Mouse (Mus musculus) ZHBTc4 (cell line): ENCODE data around the gene Tcf12.

ENCODE experiments used
- DNase-seq: peaks from one replicate; pipeline ENCODE4 v3.0.0-alpha.2; 2011; ENCODE audit warnings: low read depth, low spot score

Tcf12 gene

DNA sequence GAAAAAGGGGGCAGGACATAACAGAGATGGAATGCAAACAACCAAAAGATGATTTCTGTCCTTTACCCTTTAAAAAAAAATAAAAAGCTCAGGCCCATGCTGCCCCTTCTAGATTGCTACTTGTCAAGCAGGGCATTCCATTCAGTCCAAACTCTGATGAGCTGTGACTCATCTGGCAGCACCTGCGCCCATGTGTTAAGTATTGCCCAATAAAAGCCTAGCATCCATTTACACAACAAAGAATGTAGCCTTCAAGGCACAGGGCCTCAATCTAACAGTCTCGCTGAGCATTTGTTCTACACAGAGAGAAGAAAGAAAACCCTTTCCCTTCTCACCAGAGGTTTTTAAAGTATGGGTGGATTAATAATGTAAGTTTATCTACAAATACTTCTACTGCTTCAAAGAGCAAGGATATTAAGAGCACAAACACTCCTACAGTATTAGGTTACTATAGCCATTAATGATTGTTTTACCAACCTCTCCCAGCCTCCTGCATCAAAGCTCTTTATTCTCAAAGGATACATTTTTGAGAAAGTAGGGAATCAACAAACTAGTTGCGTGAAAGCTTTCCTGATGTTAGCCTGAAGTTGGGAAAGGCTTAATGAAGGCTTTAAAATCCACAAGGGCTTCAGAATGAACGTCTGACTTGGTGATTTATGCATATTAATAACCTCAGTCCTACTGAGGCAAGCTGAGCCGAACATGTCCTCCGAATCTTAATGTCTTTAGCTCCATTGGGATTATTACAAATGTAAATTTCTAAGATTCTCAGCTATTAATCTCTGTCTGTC, 195.6 kb downstream of the Tcf12 start:
- DNase-seq: peak; percentile 80

DNA sequence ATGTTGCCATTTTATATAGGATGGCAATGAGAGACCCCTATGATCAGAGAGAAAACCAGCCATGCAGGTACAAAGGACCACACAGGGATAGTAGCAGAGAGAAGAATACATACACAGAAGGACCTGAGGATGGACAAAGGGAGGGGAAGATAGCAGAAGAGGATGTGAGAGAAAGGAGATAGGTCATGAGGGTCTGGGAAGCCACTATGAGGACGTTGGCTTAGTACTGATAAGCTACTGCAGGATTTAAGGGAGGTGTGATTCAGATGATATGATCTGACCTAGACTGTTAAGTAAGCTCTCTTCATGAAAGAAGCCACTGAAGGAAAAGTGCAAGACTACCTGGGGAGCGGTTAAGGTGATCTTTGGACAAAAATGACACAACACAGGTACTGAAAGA, 205.1 kb downstream of the Tcf12 start:
- DNase-seq: no peak

DNA sequence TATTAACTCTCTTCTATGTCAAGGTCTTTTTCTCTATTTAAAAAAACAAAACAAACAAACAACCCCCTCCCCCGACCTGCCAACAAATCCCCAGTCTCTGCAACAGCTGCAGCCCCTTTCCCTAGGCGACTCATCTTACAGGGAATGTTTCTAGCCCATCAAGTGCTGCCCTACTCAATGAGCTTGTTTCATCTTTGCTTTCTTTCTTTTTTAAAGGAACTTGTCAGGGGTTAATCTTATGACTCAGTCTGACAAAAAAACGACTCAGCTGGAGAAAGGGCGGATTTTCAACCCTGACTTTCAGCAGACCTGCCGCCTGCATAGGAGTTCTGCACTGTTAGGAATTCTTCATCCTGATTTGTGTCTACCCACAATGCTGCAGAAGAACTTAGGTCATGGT, 212.8 kb downstream of the Tcf12 start:
- no peak for DNase-seq

DNA sequence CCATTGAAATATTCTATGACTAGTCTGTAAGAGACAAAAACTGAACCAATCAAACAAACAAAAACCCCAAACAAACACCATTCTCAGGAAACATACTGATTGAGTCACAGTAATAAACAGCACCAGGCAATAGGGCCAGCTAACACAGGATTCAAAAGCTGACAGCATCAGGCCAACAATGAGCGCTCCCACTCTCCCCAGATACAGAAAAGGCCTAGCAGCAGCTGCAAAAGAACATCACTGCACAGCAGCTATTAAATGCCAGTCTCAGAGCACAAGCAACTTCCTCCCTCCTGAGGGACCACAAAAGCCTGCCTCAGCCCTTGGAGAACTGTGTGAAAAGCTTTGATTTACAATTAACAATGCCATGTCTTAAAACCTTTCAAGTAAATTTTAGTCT, 214.3 kb downstream of the Tcf12 start:
- DNase-seq: no peak

DNA sequence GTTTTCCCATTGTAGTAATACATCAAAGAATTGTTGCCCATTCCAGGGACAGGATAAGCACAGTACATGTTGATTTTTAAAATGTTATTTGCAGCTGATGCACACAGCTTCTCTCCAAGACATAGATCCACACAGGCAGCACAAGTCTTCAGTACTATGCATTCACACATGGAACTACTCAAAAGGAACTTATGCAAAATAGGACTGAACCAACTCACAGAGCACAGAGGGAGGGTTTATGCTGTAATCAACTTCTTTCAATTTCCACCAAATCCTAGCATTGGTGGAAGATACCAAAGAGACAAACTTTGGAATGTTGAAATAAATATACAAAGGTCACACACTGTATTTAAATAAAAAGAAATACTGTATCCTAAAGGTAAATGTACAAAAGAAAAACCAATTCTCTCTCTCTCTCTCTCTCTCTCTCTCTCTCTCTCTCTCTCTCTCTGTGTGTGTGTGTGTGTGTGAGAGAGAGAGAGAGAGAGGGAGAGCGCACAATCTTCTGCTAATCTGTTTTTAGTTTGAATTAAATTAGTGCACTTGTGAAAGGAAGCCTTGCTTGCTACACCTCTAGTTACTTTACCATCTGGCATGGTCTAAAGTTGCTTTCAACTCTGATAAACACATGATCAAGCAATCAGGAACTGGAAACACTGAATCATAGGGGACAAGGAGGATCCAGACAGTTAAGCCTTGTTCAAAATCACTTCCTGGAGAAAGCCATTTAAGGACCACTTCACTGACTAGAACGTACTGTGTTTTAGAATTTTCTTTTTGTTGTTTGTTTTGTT, 215.5 kb downstream of the Tcf12 start:
- peak; percentile 53 for DNase-seq

DNA sequence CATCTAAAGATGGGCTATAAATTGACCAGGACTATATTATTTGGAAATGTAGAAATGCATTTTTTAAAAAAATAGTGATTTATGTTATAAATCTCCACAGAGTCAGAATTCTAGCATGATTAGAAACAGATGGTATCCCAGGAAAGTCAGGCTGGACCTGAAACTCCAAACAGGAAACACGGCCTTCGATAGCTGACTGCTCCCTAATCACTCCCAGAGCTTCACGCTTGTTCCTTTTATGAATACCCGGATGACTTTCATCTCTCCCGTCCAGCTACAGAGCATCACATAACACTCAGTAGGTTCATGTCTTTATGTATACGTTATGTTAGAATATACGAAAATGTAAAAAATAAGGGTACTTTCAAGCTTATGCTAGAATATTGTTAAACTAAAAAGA, 216.4 kb downstream of the Tcf12 start:
- no peak for DNase-seq

DNA sequence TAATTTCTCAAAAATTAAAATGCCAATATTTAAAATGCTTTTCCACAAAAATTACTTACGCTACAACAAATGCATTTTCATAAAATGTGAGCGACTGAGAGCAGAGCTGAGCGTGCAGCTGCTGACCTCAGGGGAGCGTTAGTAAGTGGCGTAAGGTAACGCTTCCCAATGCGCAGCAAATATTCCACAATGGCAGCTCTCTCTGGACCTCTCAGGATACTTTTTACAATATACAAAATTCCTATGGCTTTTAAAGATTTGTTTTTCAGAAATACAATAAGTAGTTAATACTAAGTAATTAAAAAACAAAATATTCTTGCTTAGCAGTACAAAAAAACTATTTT, 216.8 kb downstream of the Tcf12 start:
- no peak for DNase-seq

DNA sequence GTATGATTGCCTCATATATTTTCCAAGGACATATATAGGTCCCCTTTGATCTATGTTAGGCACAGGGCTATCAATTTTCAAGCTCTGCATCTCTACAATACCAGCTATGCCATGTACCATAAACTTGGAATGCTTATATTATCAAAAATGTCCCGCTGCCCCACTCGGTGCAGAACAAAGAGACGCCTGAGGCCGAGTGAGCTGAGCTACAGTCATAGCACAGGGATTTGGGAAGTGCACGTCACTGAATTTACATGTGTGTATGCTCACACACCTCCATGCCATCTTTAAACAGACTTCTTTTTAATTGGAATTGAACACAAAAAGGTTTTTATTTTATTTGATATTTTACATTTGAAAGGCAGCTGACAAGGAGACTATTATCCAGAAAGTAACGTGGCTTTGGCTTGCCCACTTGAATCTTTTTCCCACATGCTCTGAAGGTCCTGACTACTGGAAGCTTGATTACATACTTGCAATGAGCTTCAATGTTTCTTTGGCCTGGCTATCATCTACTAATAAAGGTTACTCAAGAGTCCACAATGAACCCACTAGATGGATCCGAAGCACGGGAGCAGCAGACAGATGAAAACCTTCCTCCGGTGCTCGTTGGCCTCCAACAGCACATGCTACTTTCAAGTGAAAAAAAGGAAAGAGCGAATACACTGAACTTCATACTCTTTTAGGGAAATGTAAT, 217.3 kb downstream of the Tcf12 start:
- DNase-seq: no peak

DNA sequence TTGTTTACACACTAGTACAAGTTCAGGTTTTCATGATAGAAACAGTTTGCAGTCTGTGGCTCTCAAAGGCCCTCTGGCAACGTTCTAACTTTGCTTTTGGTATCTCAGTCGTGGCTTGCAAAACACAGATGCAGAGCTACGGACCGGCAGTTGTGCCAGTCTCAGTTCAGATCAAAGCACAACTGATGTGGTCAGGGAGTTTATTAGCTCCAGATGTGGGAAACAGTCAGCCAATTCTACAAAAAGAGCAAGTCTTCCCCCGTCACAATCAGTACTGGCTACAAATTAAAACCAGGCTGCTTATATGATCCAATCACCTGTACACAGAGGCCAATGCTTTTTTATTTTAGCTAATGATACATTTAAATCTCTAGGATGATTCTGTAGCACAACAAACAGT, 223.2 kb downstream of the Tcf12 start:
- no peak for DNase-seq

DNA sequence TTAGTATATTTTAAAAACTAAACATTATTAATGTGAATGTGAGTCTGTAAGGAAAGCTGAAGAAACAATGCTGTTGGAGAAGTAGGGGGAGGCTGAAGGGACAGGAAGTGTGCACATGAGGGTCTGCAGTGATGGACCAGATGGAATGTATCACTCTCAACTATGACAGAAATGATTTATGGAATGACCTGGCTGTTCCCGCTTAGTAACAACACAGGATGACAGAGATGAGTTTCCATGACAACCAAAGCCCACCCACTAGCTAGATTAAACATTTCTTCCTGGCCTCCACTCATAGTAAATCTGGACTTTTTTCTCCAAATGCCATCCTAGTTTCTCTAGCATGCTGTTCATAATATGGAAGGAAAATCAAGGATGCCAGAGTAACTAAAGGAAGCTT, 231.0 kb downstream of the Tcf12 start:
- no peak for DNase-seq

DNA sequence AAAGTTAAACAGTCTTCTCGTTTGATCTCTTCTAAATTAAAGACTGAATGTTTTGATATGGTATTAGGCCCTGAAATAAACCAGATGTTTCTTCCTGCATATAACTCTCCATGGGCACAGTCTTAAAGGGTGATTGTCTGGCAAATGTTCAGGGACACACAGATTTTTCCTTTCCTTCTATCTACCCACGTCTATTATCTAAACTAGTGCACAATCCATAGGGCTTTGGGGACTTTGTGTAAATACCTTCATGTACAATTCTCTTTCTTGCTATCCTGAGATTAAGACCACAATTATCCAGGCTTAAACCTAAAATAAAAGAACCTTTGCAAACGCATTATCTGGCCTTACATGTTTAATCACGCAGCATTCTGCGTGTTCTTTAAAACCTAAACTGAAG, 231.7 kb downstream of the Tcf12 start:
- no peak for DNase-seq

DNA sequence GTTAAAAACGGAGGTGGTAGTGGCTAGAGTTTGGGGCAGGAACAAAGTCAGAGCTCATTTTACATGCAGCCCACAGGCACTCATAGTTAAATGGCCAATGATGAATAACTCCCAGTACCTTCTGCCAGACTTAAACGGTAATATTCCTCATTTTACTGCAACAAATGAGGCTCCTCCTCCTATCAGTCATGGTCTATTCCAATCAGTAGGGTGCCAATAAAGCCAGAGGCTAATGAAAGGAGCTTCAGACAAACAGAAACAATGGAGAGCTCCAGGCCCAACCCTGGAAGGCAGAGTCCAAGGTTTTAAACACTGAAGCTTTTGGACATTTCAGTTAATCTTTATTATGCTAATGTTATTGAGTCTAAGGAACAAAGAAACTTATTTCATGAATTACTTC, 232.3 kb downstream of the Tcf12 start:
- peak; percentile 88 for DNase-seq

DNA sequence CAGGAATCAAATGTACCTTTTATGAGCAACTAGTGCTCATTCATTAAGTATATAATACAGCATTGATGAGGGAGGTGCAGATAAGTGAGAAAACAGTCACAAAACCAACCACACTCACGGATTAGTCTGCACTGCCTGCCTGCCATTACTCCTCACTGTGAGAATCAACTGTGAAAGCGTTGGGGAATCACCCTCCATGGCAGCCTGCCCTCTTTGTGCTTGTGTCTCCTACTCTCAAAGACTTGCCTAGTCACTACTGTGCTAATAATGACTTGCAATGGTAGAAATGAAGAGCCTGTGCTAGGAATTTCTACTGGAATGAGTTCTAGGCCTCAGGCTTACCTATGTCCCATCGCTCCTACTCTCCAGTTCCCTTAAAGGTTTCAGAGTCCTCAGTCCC, 233.8 kb downstream of the Tcf12 start:
- no peak for DNase-seq

DNA sequence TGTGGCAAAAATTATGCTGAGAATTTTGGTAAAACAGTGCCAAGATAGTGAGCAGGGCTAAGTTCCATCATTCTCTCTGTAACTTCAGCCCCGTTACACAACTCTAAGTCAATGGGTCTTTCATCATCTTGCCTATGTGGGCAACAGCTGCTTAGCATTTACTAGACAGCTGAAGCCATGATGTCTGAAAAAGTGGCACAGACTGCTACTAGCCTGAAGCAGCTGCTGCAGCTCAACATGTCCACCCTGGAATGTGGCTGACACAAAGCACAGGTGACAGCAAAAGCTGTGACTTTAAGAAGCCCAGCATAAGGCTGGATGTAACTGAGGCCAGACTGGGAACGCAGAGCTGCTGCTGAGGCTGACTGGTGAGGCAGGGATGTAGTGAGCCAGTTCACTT, 236.9 kb downstream of the Tcf12 start:
- DNase-seq: no peak

DNA sequence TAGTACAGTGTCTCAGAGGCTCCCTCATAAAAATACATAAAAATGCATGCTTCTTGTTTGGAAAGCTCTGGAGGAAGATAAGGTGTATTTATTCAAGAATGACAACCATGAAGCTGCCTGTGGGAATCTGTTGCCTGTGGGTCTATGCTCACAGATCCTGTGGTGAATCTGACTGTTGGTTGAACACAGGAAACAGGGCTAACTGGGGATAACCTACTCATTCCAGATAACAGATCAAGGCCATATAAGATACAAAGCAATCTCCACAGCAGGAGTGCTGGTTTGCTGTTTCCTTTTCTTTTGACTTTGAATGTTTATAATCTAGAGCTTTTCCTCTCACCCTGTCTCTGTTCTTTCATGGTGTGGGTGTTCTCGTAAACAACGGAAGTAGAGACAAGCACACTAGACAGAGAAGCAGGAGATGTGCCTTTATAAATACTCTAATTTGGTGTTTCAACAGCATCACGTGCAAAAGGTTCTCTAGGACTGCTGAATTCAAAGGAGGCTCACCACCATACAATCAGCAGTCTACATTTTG, 237.6 kb downstream of the Tcf12 start:
- peak; percentile 54 for DNase-seq

DNA sequence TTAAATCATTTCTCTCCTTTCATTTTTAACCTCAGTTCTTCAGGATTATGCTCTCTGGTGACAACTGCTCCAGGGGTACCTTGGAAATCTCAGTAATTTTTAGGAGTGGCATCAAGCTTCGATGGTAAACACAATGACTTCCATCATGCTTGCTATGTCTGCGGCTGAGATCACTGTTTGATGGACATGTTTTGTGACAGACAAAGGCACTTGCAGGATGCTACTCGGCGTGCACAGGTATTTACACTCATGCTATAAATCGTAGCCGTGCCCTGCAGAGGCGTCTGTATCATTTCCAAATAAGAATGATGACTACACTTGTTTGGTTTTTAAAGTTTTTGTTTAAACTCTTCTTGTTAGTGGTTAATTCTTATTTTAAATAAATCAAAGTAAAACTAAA, 248.3 kb downstream of the Tcf12 start:
- DNase-seq: no peak

DNA sequence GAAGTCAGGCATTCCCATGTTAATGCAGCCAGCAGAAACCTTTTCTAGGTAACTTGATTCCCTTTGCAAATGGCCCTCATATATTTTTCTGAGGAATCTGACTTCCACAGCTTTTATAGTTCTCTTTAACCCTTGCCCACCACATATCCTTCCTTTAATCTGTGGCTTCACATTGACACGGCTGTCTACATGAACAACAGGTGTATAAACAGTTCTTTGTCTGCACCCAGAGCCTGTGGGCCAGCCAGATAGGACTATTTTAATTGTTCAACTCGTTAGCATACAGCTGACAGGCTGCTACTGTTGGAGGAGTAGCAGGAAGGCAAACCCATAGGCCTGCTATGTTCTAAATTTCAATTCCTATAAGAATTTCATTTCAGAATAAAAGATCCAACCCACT, 250.0 kb downstream of the Tcf12 start:
- peak; percentile 8 for DNase-seq

DNA sequence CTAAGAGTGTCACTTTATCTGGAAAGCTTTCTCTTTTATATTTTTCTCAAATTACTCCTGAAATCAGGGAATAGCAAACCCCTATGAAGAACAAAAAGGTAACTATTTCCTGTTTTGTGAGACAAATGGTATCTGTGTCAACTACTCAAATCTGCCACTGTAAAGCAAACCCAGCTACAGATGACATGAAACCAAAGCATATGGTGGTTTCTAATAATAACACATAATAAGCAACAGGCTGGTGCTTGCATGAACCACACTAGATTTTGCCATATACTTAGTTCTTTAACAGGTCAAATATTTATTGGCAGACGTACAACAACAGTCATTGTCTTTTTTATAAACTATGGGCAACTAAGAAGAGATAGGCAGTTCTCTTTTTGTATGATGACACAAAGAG, 253.7 kb downstream of the Tcf12 start:
- DNase-seq: no peak

DNA sequence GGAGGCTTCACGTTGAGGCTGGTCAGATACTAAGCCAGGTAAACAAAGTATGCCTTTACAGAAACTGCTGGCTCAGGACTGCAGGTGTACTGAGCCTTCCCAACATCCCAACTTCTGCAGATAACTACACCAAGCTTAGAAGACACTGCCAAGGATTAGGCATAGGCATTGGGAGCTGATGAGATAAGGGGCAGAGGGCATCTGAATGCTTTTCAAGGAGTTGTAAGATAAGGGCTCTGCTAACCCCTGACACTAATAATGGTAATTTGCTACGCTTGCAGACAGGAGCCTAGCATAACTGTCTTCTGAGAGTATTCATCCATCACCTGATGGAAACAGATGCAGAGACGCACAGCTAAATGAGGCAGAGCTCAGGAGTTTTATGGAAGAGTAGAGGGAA, 257.8 kb downstream of the Tcf12 start:
- no peak for DNase-seq

DNA sequence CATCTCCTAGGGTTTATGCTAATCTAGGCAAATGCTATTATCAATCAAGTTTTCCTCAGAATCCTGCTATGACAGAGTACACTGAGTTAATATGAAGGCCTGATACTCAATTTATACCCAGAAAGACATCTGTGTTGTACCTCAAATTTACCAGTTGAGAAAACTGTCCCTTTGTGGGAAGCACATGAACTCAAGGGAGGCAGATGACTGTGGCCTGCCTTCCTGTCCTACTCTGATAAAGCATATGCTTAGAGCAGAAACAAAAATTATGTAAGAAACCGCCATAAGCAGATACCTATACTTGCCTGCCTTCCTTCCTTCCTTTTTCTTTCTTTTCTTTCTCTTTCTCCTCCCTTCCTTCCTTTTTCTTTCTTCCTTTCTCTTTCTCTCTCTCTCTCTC, 261.4 kb downstream of the Tcf12 start:
- no peak for DNase-seq

DNA sequence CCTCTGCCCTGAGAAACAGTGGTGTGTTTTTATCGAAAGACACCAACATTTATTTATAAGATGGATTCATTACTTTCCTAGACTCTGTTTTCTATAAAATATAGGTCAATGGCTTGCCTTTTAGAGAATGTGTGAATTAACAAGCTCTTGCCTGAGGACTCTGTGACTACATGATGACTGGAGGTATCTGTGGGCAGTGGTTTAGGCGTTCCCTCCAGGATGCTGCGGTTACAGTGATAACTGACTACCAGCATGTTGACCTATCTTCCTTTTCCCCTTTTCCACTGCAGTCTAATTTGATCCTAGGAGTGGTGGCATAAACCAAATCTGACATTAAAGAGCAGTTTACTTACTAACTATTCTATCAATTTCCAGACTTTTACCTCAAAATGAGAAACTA, 263.3 kb downstream of the Tcf12 start:
- DNase-seq: no peak

DNA sequence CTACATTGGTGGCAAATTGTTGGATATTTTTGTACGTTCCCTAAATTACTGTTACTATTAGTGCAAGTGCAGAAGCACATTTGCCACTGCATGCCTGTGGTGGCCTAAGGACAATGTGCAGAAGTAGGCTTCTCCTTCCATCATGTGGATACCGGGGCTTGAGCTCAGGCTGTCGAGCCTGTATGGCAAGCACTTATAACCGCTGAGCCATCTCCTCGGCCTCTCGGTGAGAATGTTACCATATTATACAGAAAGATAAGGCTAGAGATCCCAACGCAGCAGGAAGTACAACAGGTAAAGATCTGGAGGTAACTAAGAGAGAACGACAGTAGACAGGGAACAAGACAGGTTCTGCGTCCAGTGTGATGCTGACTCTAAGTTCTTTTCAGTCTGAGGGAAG, 263.8 kb downstream of the Tcf12 start:
- DNase-seq: no peak

DNA sequence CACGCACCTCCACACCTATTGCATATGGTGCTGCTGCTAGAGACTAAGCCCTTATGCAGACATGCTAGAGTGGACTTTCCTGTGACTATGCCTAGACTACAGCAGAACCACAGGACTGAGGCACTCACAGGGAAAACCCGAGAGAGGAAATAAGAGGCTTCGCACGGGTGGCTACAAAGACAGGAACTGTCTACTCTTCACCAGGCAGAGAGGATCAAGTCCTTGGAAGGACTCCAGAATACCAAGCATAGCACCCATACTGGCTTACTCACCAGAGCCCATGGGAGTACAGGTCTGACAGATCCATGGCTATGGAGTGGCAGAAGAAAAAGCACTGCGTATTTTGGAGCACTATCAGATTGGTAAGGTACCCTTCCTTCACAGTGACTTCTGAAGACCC, 269.8 kb downstream of the Tcf12 start:
- DNase-seq: no peak
